Mouse (Mus musculus) T-helper 2 cell (primary cell): ENCODE data around the gene Gm38394.

Experiments used
- in situ Hi-C: fragments of 300-600 bp; cut with MboI, MseI; formaldehyde crosslinking; loops from one replicate; pipeline ENCODE4 v1.15.1; 2025; ENCODE audit warnings: high pct_unique_total_duplicates

The Gm38394 gene

GRCm38 (mm10) chr1:133664203-133664970 lies 3.3 kb upstream of the Gm38394 start:
- in situ Hi-C loops, result no loop called here

- in situ Hi-C loops, result no loop called here
Measured at GRCm38 (mm10) chr1:133663427-133663826, 2.3 kb upstream of the Gm38394 start.

- in situ Hi-C loops, result no loop called here
Measured at GRCm38 (mm10) chr1:133662941-133663340, 1.8 kb upstream of the Gm38394 start.

GRCm38 (mm10) chr1:133660466-133661202 lies 484 bp downstream of the Gm38394 start, which contains the start of gene Zbed6:
Gene Zbed6 (minus strand): TSS chr1:133660885.
- in situ Hi-C loops, result no loop called here

- in situ Hi-C loops, result no loop called here
Measured at GRCm38 (mm10) chr1:133658878-133659277, 2.2 kb downstream of the Gm38394 start.

GRCm38 (mm10) chr1:133656811-133657210 lies 4.3 kb downstream of the Gm38394 start:
- in situ Hi-C loops, result no loop called here

- in situ Hi-C loops, result no loop called here
Measured at GRCm38 (mm10) chr1:133653033-133653432, 8.1 kb downstream of the Gm38394 start.

- in situ Hi-C loops, result no loop called here
Measured at GRCm38 (mm10) chr1:133650288-133651055, 10.6 kb downstream of the Gm38394 start.

GRCm38 (mm10) chr1:133645652-133646051 lies 15.5 kb downstream of the Gm38394 start:
- in situ Hi-C loops, result no loop called here

GRCm38 (mm10) chr1:133641163-133641562 lies 20.0 kb downstream of the Gm38394 start:
- in situ Hi-C loops, result no loop called here

GRCm38 (mm10) chr1:133638517-133638916 lies 22.6 kb downstream of the Gm38394 start:
- in situ Hi-C loops, result no loop called here

- in situ Hi-C loops, result no loop called here
Measured at GRCm38 (mm10) chr1:133632168-133632567, 28.9 kb downstream of the Gm38394 start.

GRCm38 (mm10) chr1:133625052-133625451 lies 36.1 kb downstream of the Gm38394 start:
- in situ Hi-C loops, result loop anchor here (5.0 to 10.0 kb wide), 2 partner anchors 82 to 620 kb away; no protein-coding TSS in a partner anchor

- in situ Hi-C loops, result no loop called here
Measured at GRCm38 (mm10) chr1:133618311-133618710, 42.8 kb downstream of the Gm38394 start.

- in situ Hi-C loops, result no loop called here
Measured at GRCm38 (mm10) chr1:133617908-133618307, 43.2 kb downstream of the Gm38394 start.

GRCm38 (mm10) chr1:133613817-133614216 lies 47.3 kb downstream of the Gm38394 start:
- in situ Hi-C loops, result no loop called here

- in situ Hi-C loops, result no loop called here
Measured at GRCm38 (mm10) chr1:133611436-133611835, 49.7 kb downstream of the Gm38394 start.

- in situ Hi-C loops, result no loop called here
Measured at GRCm38 (mm10) chr1:133610601-133611000, 50.5 kb downstream of the Gm38394 start.

GRCm38 (mm10) chr1:133609771-133610502 lies 51.2 kb downstream of the Gm38394 start, which contains the start of gene Snrpe:
Gene Snrpe (minus strand): TSS chr1:133610291.
- in situ Hi-C loops, result no loop called here

GRCm38 (mm10) chr1:133603174-133603573 lies 57.9 kb downstream of the Gm38394 start:
- in situ Hi-C loops, result loop anchor here (5.0 kb wide), 1 partner anchor 216 kb away; no protein-coding TSS in a partner anchor
